Mouse (Mus musculus): ENCODE results near the gene Rtn3. TPM values are rescaled to one million over a fixed set of nuclear protein-coding genes. Genes with fewer than 3 reads are reported as not detected.

Gene Rtn3
- polyA plus RNA-seq (2012; rRNA removed) = 42.7 and 51.6 TPM in 2 replicates

DNA sequence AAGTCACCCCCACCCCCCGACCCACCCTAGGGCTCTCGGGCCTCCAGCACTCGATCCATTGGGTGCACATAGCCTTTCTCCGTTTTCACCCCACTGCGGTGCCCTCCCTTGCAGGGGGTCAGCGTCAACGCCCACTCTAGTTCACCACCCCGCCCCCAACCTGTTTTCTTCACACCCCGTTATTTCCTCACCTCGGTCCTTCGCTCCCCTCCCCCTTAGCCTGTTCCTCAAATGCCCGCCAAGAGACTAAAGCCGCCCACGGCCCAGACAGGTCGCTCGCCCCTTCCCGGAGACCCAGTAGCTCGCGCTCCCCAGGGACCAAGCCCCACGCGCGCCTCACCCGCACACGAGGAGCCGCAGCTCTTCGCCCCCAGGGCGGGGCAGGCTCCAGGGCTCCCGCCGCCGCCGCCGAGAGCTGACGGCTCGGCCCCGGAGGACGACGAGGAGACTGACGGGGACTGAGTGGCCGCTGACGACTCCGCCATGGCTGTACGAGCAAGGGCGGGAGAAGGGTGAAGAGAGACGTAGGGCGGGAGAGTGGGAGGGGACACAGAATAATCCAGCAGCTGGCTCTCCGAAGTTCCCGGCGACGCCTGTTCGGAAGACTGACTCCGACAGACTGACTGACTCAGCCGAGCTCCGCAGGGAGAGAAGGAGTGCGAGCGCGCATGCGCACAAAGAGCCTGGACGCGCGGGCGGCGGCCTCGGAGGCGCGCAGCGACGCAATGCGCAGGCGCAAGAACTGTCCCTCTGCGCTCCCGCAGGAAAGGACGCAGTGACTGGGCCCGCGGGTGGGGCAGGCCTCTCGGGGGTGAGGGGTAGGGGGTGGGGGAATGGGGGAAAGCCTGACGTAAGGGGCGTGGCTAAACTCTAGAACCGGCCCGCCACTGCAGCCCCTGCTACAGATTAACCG, at the start of gene Rtn3:
Gene Rtn3 (minus strand): TSS at position 683 of the 913 bp plus-strand sequence.

DNA sequence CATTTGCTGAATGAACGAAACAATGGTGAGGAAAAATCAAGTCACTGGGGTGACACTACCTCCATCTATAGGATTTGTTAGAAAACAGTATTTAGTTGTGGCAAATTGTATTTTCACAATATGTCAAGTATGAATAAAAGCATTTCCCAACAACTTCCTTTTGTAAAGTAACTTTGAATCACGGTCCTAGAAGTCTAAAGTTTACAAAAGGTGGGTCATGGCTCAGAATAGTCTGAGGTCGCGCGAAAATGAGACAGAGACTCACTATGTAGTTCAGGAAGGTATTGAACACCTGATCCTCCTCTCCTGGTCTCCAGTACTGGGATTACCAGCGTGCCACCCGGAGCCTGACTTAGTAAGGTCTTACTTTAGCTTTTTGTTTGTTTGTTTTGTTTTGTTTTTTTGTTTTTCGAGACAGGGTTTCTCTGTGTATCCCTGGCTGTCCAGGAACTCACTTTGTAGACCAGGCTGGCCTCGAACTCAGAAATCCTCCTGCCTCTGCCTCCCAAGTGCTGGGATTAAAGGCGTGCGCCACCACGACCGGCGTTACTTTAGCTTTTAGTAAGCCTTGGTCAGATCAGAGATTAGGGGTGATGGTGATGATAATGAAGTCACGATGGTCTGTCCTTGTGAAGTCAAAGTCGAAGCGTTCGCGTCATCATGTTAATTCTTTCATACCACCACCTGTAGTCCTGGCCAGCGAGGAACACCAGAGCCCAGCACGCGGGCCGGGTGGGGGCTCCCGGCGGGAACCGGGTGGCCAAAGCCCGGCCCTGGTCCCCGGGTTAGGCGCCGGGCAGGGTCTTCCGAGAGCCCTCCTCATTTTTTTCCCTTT, 10.5 kb upstream of the Rtn3 start, which contains the start of gene Atl3:
Gene Atl3 (plus strand): TSS at position 689 of the 835 bp plus-strand sequence.

DNA sequence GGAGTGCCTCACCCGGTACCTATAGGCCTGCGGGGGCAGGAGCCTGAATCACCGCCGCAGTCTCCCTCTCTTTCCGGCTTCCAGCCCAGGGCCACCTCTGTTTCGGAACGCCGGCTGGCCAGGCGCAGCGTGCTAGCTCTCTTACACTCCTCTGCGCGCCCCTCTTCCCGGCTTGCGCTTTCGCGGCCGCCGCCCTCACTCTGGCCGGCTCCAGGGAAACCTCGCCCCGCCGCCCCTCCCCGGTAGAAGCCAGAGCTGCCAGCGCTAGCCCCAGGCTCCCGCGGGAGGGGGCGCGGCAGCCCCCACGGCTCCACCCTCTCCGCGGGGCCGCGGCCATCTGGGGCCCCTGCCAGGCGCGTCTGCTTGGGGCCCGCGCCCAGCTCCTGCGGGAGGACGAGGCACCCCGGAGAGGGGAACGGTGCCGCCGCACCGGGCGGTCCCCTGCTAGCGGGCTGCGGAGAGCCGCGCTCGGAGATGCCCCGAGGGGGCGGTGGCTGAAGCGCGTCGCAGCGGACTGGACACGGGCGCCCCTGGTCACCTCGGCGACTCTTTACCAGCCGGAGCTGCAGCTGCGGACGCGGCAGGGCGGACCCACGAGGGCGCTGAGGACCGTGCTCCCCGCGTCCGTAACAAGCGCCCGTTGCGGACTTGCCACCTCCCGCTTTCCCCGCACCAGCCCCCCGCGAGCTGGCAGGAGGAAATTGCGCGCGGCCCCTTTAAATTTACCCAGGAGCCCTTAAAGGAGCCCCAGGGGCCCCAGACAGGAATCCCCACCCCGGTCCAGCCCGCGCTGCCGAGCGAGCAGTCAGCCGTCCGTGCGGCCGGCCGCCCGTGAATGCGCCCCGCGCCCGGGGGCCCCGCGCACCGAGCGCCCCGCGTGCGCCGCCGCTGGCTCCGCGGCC, 66.0 kb downstream of the Rtn3 start, which contains the start of gene 2700081O15Rik:
Gene 2700081O15Rik (plus strand): TSS at position 792 of the 902 bp plus-strand sequence.

DNA sequence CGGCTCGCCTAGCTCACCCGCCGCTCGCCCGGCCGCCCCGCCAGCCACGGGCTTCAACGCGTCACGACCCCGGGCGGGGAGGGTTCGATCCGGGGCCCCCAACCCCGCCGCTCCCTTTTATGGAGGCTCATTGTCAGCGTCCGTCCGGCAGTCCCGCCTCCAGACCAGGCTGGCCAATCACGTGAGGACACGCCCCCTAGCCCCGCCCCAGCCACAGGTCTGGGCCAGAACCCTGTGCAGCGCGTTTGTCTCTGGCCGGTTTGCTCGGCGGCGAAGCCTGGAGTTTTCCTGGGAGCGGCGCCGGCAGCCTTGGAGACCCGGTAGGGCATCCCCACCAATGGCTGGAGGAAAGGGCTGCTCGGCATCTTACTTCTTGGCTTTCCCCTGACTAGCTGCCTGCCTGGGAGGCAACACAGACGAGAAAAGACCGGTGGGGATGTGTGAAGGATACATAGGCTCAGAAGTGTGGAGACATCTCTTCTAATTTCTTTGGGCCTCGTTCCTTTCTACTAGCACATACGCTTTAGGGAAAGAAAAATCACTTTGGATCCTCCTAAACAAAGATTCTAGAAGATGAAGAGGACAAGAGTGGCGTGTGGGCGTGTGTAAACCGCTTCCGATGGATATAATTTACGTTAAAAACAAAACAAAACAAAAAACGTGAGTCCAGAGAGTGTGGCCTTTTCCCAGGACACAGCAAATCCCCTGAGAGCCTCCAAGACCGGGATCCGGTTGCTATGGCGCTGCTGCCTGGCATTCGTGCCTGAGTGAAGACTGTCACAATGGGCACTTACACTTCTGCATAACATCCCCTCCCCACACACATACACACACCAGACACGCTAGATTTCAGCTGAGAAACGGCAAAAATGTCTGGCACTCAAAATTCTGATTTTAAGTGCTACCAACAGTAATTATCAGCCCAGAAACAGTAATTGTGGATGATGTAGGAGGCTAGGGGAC, 99.9 kb downstream of the Rtn3 start, which contains the start of gene Spindoc:
Gene Spindoc (minus strand): TSS at position 92 of the 963 bp plus-strand sequence.

Other genes starting within 250 kb of the Rtn3 start
- gene Naa40, start 242.1 kb downstream of the Rtn3 start, polyA plus RNA-seq (2012; rRNA removed) = 14.9 and 18.8 TPM in 2 replicates
- gene Rcor2, start 216.0 kb downstream of the Rtn3 start, polyA plus RNA-seq (2012; rRNA removed) = 1.8 and 2.3 TPM in 2 replicates
- 14.6 and 19.0 TPM in 2 replicates for gene Mark2, start 141.4 kb downstream of the Rtn3 start, polyA plus RNA-seq (2012; rRNA removed)
- gene Spindoc, start 100.3 kb downstream of the Rtn3 start, polyA plus RNA-seq (2012; rRNA removed) = 2.9 and 3.1 TPM in 2 replicates
- 5.8 and 6.2 TPM in 2 replicates for gene 2700081O15Rik, start 65.7 kb downstream of the Rtn3 start, polyA plus RNA-seq (2012; rRNA removed)
- 8.0 and 8.8 TPM in 2 replicates for gene Atl3, start 10.8 kb upstream of the Rtn3 start, polyA plus RNA-seq (2012; rRNA removed)
- 23.0 and 23.5 TPM in 2 replicates for gene Pla2g16, start 74.2 kb upstream of the Rtn3 start, polyA plus RNA-seq (2012; rRNA removed)
- 0.01 TPM in 1 of 2 replicates, not detected in the other for gene Lgals12, start 123.9 kb upstream of the Rtn3 start, polyA plus RNA-seq (2012; rRNA removed)
- gene Hrasls5, start 129.3 kb upstream of the Rtn3 start, polyA plus RNA-seq (2012; rRNA removed) = not detected in 2 replicates
- gene Slc22a19, start 228.0 kb upstream of the Rtn3 start, polyA plus RNA-seq (2012; rRNA removed) = not detected in 2 replicates